Mouse (Mus musculus) testis, adult 10 weeks (tissue): ENCODE results near the gene Itpa. TPM values are rescaled to one million over a fixed set of nuclear protein-coding genes. Genes with fewer than 3 reads are reported as not detected.

Source experiments
- polyA plus RNA-seq: library from polyadenylated mRNA; stranded (reverse); fragments of 350-450 nt; fragmentation: Illumina TruSeq; extraction: RNeasy Lipid Tissue Mini Kit (QIAGEN cat#74804); gene quantifications from one replicate; pipeline ENCODE4 v1.2.3, GENCODE M21; 2014; ENCODE audit warnings: low read depth, low replicate concordance

Gene Itpa
- 26.3 TPM for polyA plus RNA-seq

DNA sequence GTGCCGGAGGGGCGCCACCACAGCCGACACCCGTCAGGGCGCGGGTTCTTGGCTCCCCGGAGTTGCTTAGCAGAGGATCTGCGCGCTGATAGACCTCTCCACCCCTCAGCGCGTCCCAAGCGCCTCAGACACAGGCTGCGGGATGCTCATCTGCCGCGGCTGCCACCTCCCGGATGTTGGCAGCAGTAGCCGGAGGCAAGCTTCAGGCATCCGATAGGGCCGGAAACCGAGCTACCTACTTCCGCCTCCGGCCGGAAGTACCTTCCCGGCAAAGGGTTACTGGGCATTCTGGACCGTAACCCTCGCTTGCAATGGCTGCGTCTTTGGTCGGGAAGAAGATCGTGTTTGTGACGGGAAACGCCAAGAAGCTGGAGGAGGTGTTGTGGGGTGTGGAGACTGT lies at the start of gene Itpa:
Gene Itpa (plus strand): TSS at position 52 of the 400 bp plus-strand sequence.

DNA sequence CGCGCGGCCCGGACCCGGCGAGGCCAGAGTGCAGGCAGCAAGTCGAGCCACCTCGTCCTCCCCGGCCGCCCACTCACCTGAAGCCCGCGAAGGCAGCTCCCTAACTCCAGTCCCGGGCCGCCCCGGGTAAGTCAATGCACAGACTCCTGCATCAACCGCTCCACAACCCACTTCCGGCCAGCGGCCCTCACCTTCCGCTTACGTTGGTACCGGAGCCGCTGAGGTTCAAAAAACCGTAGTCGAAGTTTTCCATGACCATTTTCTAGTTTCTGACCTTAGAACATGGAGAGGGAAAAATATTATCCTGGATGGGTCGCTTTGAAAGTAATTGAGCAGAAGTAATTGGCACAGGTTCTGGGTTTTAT lies 37.6 kb upstream of the Itpa start, which contains the start of the genes Fastkd5 and Ubox5:
Gene Fastkd5 (minus strand): TSS at position 189 of the 365 bp plus-strand sequence.
Gene Ubox5 (minus strand): TSS at position 200 of the 365 bp plus-strand sequence.

DNA sequence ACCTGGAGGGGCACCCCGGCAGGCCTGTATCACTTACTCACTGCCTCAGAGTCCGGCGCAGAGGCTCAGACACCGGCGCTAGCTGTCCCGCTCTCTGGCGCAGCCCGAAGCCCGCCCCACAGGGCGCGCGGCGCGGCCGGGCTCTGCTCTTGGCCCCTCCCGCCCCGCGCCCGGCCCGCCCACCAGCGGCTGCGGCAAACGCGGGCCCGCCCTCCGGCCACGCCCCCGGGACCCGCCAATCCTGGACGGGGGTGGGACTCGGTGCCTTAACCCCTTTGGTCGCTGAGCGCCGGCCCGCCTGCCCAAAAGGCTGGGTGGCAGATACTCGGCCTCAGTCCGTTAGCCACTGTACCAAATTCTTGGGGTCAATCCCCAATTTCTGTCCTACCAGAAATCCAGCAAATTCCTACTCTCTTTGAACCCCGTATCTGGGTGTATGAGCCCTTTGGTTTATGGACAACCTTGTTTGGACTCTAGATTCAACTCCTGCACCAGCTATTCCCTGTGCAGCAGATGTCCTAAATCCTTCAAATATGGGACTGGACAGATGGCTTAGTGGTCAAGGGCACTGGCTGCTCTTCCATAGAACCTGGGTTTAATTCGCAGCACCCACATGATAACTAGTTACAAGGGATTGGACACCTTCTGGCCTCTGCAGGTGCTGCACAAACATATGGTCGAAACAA lies 24.6 kb upstream of the Itpa start, which contains the start of gene Lzts3:
Gene Lzts3 (minus strand): TSS at position 120 of the 686 bp plus-strand sequence.

DNA sequence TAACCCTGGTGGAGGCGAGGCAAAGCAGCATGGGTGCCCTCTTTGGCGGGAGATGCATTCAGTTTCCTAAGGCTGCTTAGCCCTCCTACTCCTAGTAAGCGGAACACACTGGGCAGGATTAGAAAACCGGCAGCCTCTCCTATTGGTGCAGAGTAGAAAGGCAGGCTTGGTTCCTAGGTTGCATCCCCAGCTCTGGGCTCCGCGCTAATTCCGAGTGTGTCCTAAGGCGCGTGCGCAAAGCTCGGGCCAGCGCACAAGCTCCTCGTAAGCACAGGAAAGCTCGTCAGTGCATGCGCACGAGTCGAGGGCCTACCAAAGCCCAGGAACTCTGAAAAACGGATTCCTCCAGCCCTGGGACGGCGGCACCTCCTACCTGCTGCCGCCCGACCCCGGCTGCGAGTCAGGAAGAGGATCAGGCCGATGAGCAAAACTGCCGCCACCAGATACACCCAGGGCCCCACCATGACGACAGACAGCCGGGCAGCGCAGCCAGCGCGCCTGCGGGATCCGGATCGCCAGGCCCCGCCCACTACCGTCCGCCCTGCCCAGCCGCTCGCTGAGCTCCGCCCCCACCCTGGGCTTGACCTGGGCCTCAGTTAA lies 3.2 kb upstream of the Itpa start, which contains the start of gene Ddrgk1:
Gene Ddrgk1 (minus strand): TSS at position 558 of the 600 bp plus-strand sequence.

DNA sequence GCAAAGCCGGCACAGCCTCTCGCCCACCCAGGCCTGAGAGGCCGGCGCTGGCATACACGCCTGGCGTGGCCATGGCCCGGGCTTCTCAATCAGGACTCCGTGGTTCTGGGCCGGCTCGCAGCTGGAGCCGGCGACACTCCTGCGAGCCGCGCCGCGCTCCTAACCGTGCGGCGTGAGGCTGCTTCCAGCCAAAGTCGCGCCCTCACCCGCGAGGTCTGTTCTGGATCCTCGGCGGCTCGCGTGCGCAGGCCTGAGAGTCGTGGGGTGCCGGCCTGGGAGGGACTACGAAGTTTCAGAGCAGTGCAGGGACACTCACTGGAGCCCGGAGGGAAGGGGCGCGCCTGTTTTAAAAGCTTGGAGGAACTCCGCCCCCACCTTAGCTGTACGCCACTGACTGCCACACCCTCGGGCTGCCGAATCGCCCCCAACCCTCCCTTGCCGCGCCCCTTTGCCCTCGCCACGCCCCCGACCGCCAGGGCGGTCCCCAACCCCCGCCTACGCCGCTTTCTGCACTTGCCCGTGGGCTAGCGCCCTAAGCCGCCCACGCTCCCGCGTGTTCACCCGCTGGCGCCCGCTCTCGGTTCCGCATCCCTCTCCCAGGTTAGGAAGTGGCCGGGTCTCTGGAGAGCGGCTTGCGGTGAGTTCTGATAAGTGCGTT lies 29.9 kb downstream of the Itpa start, which contains the start of gene Slc4a11:
Gene Slc4a11 (minus strand): TSS at position 367 of the 658 bp plus-strand sequence.

Other genes with a start within 250 kb of the Itpa start
- 16.8 TPM for gene Vps16, start 243.3 kb upstream of the Itpa start, polyA plus RNA-seq
- 8.1 TPM for gene Pced1a, start 242.9 kb upstream of the Itpa start, polyA plus RNA-seq
- 33.4 TPM for gene Ptpra, start 217.3 kb upstream of the Itpa start, polyA plus RNA-seq
- 1.1 TPM for gene Mrps26, start 103.9 kb upstream of the Itpa start, polyA plus RNA-seq
- not detected for gene Oxt, start 91.4 kb upstream of the Itpa start, polyA plus RNA-seq
- gene Avp, start 85.1 kb upstream of the Itpa start, polyA plus RNA-seq = not detected
- 7.6 TPM for gene Fastkd5, start 37.6 kb upstream of the Itpa start, polyA plus RNA-seq
- 7.4 TPM for gene Ubox5, start 37.6 kb upstream of the Itpa start, polyA plus RNA-seq
- gene Lzts3, start 24.8 kb upstream of the Itpa start, polyA plus RNA-seq = 0.46 TPM
- gene Ddrgk1, start 3.0 kb upstream of the Itpa start, polyA plus RNA-seq = 6.2 TPM
- 0.17 TPM for gene Slc4a11, start 29.9 kb downstream of the Itpa start, polyA plus RNA-seq
- 74.3 TPM for gene 4930402H24Rik, start 238.8 kb downstream of the Itpa start, polyA plus RNA-seq
- gene Atrn, start 238.9 kb downstream of the Itpa start, polyA plus RNA-seq = 7.4 TPM